Mouse (Mus musculus): Measurements from ENCODE around the gene Rora. TPM values are rescaled to one million over a fixed set of nuclear protein-coding genes. Genes with fewer than 3 reads are reported as not detected.

Rora gene
- total RNA-seq, 1 experiment from 2014 or later, result 0.70 TPM

DNA sequence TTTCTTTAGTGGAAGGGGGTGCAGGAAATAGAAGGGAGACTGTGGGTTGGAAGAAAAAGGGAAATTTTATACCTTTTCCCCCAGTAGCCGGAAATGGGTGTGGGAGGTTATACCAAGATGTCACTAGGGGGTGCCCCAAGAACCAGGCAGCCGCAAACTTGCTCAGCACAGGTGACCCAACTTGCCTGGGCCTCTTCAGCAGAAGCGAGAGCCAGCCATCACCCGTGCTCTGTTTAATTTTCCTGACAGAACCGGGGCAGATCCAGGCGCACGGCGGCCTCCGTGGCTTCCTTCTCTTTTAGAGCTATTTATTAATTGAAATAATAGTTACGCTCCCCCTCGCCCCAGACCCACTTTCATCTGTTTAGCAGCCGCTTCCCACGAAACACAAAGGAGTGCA is 313.0 kb downstream of the Rora start:
- 0 out of 2 replicates have a peak, but pooled peaks have one; percentile 26 for ATAC-seq (ENCODE audit: extremely low read depth, insufficient number of reproducible peaks, low FRiP score, poor library complexity, severe bottlenecking)

DNA sequence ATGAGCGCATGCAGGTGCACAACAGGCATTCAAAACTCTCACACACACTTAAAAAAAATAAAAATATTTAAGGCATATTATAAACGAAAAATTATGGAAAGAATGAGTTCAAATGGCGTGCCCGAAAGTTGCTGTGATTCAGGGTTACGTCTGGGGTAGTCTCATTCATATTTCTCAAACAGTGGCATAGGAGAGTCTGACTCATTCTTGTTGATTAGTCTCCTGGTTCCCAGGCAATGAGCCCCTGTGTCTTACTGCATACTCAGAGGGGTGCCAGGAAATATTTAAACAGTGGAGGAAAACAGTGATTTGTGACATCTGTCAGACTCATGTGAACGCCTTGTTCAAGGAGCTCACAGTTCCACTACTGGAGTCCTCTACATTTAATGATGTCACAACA is 316.5 kb downstream of the Rora start:
- no peak for ATAC-seq (ENCODE audit: extremely low read depth, insufficient number of reproducible peaks, low FRiP score, poor library complexity, severe bottlenecking)

DNA sequence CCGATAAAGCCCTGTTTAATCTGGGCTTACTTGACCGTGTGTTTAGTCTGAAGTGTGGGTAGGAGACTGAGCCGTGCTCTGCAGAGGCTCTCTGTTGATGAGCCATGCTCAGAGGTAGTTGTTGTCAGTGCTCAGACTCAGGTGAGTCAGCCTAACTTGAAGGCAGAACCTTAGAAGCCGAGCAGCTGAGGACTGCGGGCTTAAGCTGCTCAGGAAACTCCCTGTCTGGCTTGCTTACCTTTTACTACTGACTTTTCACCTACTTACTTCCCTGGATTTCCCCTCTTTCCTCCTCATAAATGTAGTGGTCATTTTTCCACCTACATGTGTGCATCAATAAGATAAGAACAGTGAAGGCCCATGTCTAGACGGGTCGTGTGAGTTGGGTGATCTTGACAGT is 318.7 kb downstream of the Rora start:
- ATAC-seq (ENCODE audit: extremely low read depth, insufficient number of reproducible peaks, low FRiP score, poor library complexity, severe bottlenecking), result no peak

DNA sequence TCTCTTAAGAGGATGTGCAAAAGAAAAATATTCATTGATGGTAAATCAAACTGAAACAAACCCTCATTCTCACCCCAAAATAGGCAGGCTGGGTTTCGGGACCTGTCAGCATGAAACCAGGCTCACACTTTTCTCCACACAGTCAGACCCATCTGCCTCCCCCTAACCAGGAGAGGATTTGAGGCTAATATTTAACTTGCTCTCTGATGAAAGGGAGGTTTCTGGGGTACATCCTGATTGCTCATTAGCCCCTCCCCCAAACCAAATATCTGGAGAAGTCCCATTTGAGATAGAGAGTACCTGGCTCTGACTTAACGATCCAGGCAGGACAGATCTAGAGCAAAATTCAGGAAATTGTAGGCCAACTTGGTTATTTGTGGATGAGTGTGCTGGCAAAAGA is 320.9 kb downstream of the Rora start:
- no peak for ATAC-seq (ENCODE audit: extremely low read depth, insufficient number of reproducible peaks, low FRiP score, poor library complexity, severe bottlenecking)

DNA sequence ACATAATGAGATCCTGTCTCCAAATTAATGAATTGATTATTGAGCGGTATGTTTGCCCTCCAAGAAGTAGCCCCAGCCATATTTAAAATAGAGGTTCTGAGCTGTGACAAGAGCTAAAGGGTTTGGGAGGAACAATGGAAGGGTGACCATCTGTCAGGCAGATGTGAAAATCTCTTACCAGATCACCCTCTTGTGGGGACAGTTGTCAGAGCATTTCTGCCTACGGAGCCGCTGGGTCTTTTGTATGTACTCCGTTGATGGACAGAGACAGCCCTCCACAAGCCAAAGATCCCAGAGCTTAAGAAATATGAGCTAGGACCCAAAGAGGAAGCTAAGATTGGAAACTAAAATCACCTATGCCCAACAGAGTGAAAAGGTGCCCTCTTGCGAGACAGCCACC is 322.6 kb downstream of the Rora start:
- ATAC-seq (ENCODE audit: extremely low read depth, insufficient number of reproducible peaks, low FRiP score, poor library complexity, severe bottlenecking), result no peak

DNA sequence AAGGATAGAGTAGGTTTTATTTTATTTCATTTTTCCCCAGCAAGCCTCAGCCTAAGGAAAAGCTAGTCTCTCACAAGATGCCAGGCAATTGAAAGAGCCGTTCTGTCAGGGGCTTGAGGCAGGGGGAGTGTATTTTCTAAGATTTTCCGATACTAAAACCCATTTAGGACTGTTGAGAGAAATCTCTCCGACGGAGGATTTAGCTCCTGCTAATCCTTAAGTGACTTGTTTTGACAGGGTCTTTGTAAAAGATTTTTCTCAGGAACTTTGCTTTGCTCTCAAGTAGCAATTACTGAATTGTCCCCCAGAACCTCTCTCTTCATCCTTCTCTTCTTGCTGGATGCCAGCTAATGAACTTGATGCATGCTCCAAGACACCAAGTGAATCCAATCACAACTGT is 323.3 kb downstream of the Rora start:
- ATAC-seq (ENCODE audit: extremely low read depth, insufficient number of reproducible peaks, low FRiP score, poor library complexity, severe bottlenecking), result no peak

DNA sequence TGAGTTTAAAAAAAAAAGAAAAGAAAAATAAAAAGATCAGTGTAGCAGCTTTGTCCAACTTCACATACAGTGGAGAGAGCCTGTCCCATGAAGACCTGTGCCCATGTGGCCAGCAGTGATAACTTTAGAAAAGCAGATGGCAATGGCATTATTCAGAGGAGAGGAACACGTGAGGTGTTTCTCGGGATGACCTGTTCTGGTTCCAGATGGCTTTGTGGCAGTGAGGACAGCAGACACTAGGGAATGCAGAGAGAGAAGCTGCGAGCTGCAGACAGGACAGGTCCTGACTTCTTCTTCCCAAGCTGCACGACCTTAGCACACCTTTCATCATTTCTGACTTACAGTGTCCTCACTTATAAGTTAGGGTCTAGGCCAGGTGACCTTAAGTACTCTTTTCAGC is 325.1 kb downstream of the Rora start:
- ATAC-seq (ENCODE audit: extremely low read depth, insufficient number of reproducible peaks, low FRiP score, poor library complexity, severe bottlenecking), result no peak

DNA sequence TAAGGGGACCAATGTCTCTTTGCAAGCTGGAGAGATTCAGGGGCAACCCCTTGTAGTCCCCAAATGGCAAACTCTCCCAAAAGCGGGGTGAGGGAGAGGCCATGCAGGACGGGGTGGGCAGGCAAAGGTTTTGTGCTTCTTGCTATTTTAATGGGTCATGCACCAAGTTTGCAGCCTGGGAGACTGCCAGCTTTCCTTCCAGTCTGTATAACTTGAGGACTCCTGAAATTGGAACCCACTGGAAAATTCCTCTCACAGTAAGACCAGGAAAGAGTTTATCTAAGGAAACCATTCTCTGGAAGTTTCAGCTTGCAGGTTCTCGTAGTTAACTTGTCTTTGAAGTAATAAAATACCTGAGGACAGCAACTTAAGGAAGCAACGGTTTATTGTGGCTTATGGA is 326.5 kb downstream of the Rora start:
- ATAC-seq (ENCODE audit: extremely low read depth, insufficient number of reproducible peaks, low FRiP score, poor library complexity, severe bottlenecking), result no peak

DNA sequence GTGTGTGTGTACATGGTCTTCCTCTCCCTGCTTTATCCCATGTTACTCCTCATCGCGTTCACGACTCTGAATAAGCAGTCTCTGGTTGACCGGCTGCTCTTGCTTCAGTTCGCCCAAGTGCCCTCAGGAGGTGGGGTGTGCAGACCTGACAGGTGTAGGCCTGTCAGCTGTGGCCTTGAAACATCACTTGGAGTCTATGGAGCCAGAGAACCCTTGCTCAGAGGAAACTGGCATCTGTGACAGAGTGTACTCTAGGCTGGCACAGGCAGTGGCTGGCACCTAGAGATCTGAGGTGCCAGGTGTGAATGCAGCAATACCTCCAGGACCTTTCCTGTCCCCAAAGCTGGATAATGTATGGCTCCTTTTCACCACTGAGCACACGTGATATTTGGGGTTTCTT is 331.5 kb downstream of the Rora start:
- ATAC-seq (ENCODE audit: extremely low read depth, insufficient number of reproducible peaks, low FRiP score, poor library complexity, severe bottlenecking), result no peak

DNA sequence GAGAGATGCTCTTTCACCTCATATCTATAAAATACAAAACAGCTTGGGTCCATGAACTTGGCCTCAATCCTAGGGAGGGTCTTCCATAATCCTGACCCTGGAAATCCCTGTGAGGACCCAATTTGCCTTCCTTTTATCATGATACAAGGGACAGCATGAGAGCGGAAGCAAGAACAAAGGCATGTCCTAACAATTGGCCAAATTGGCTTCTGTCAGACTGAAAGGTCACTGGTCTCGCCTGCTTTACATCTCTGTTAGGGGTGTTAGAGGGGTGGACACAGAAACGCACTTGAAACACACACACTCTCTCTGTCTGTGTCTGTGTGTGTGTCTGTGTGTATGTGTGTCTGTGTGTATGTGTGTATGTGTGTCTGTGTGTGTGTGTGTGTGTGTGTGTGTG is 332.2 kb downstream of the Rora start:
- no peak for ATAC-seq (ENCODE audit: extremely low read depth, insufficient number of reproducible peaks, low FRiP score, poor library complexity, severe bottlenecking)

DNA sequence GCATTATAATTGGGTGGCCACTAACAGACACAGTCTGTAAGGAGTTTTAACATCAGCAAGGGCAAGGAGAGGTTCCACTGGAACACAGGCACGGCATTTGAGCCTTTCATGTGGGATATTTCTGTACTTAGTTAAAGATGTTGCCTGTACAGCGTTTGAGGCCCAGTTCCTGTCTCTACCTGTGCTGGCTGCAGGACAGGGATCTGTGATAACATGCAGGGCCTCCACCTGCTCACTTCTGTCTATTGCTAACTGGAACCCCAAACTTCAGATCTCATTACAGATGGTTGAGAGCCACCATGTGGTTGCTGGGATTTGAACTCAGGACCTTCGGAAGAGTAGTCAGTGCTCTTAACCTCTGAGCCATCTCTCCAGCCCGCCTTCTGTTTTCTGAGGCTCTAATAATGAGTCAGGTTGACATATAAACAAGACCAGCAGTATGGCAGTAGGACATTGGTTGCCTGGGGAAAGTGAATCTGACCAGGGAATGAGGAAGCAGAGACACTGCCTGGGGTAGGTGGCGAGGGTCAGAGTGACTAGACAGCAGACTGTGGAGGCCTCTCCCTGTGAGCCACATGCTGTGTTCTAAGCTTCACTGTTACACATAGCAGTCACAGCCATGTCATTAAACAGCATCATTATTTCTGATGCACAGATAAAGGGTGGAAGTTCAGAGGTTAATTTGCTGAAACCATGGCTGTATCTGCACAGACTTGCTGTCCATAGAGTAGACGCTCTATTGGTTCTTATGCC is 333.9 kb downstream of the Rora start:
- ATAC-seq (ENCODE audit: extremely low read depth, insufficient number of reproducible peaks, low FRiP score, poor library complexity, severe bottlenecking), result no peak

DNA sequence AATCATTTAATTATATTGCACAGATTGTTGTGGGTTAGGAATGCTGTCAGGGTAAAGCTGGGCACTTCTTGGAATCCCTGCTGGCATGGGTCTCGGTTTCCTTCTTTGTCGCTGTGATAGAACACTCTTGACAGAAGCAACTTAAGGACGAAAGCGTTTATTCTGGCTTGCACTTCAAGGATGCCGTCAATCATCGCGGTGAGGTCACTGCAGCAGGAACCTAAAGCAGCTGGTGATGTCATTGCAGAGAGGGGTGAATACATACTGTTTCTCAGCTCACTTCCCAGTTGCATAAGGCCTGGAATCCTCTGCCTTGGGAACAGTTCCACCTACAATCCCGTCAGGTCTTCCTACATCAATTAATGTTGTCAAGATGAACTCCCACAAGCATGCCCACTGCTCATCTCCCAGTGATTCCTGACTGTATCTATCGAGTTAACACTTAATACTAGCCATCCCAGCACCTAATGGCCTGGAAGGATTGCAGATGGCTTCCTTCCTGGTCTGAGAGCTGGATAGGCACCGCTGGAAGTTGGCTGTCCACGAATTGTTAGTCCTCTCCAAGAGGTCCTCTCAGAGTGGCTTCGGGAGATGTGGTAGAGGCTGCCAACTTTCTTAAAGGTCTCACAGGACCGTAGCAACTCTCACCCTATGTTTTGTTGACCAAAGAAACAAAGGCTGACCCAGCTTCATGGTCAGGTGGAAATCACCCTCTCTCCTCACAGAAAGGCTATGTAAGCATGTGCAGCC is 334.8 kb downstream of the Rora start:
- no peak for ATAC-seq (ENCODE audit: extremely low read depth, insufficient number of reproducible peaks, low FRiP score, poor library complexity, severe bottlenecking)

DNA sequence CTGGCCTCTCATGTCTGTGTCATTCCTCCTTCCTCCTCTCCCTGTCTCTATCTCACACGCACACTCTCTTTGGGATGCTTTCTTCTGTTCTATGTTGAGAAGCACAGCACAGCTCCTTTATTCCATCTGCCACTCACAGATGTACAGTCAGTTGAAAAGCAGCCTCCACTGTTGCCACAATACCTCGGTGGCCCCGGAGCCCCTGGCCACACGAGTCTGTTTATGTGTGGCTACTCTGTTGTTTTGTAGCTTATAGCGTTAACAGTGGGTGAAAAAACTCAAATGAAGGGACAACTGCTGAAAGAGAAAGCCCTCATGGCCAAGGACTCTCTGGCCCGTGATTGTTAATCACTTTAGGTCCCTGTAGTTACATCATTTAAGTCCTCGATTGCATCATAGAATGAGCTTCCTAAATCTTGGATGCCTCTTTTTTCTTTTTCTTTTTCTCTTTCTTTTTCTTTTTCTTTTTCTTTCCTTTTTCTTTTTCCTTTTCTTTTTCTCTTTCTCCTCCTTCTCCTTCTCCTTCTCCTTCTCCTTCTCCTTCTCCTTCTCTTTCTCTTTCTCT is 336.4 kb downstream of the Rora start:
- ATAC-seq (ENCODE audit: extremely low read depth, insufficient number of reproducible peaks, low FRiP score, poor library complexity, severe bottlenecking), result no peak

DNA sequence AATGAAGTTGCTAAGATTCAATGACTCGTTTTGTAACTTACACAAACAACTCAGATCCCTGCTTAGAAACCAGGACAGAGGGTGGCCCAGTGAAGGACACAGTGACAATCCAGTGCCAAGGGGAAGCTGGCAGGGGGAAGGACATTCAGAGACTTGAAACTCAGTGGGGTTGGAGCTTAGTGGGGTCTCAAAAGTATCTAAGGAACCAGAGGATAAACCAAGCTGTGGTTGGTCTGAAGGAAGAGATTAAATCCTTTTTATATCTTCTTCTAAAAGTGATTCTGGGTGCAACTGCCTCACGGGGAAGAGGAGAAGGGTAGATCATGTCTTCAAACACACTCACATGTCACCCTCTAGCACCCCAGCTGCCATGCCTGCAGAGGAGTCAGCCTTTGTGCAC is 340.3 kb downstream of the Rora start:
- no peak for ATAC-seq (ENCODE audit: extremely low read depth, insufficient number of reproducible peaks, low FRiP score, poor library complexity, severe bottlenecking)

DNA sequence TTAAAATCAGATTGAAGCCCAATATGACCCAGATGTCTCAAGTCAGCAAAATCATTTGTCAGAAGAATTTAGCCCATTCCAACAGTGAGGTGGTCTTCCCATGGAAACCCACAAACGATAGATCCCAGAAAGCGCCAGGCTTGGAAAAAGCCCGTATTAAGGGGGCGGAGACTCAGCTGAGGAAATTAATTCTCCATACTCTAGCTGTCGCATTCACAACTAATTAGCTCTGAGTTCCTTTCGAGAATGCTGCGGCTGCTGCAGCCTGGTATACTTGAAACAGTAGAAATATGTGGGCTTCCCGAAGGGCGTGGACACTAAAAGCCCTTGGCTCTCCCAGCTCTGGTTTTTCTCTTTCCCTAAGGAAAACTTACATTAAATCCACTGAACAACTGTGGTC is 345.4 kb downstream of the Rora start:
- no peak for ATAC-seq (ENCODE audit: extremely low read depth, insufficient number of reproducible peaks, low FRiP score, poor library complexity, severe bottlenecking)

DNA sequence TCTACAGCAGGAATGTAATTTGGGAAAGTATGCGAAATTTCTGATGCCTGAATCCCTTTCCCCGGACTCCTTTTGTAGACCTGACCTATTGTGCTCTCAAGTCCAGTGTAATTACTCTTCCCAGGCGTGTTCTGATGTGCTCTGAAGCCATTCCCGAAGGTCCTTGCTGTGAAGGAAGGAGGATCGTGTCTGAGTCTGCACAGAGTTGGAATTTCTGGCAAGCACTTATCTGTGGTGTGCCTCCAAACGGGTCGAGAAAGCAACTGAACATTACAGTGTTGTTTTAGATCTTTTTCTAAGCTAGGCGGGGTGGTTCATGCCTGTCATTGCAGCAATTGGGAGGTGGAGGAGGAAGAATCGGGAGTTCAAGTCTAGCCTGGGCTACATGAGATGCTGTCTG is 350.9 kb downstream of the Rora start:
- ATAC-seq (ENCODE audit: extremely low read depth, insufficient number of reproducible peaks, low FRiP score, poor library complexity, severe bottlenecking), result no peak

DNA sequence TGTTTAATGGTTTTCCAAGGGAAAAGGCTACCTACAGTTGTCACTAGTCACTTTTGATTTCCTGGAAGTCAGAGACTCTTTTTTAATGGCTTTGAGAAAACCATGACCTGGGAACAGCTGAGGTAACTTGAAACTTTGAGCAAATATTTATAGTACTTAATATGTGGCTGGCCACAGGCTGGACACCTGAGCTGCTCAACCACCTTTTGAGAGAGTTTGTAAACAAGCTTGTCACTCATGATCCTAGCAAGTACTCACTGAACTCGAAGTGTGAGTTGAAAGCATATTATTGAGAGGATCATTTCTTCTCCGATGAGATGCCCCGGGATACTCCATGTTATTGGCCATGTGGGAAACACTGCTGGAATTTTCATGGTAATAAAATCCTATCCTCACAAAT is 353.1 kb downstream of the Rora start:
- no peak for ATAC-seq (ENCODE audit: extremely low read depth, insufficient number of reproducible peaks, low FRiP score, poor library complexity, severe bottlenecking)

DNA sequence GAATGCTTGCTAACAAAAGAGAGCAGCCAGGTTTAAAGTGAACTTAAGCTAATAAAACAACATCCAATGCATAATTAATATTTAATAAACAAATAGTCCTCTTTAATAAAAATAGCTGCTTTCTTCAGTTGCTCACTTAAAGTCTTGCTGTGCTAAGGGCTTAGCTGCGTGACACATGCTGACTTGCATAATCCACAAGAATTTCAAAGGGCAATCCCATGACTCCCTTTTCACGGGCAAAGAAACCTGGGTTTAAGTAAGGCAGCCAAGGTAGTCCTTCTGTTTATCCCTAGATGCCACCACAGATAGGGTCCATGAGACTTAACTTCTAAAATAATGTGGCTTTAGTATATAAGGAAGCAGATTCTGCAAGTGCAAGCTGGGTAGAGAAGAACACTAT is 355.1 kb downstream of the Rora start:
- ATAC-seq (ENCODE audit: extremely low read depth, insufficient number of reproducible peaks, low FRiP score, poor library complexity, severe bottlenecking), result no peak

DNA sequence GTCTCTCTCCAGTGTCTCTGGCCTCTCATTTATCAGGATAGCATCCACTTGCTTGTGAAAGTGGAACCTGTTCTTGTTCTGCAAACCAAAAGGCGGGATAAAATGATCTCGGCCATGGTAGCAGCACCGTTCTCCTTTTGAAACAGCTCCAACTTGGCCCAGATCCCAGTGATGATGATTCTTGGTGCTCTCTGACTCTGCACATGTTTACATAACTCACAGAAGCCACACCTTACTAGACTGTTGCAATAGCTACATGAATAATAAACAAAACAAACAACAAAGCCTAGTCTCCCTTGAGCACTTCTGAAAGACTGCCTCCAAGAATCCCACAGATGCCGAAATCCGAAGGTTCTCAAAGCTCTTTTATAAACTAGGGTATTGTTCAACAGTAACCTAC is 357.3 kb downstream of the Rora start:
- ATAC-seq (ENCODE audit: extremely low read depth, insufficient number of reproducible peaks, low FRiP score, poor library complexity, severe bottlenecking), result no peak

DNA sequence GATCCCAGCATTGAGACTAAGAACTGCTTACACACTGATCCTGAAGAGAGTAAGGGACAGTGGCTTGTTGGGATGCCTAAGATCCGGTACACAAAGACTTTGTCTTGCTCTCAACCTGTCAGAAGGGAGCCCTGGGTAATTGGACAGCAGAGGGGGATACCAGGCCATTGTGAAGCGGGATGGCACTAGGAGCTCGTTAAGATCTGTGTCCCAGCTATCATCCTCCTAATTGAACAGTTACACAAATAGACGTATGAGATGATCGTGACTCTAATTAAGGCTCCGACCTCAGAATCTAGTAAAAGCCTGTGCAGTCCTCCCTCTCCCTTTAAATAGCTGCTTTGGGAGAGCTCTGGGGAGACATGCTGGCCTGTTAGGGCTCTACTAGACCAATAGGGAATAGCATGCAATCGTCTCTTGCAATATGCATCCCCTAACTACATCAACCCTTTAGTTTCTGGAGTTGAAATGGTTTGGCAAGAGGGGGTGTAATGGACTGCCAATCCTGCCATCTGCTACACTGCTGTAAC is 359.7 kb downstream of the Rora start:
- no peak for ATAC-seq (ENCODE audit: extremely low read depth, insufficient number of reproducible peaks, low FRiP score, poor library complexity, severe bottlenecking)
